Mouse (Mus musculus) lung, embryonic 14.5 days (tissue): ENCODE measurements at regions not wholly inside any gene's neighbourhood (a gene's known extent, or its start where the extent isn't known, plus 50 kb on each side); places are given as distances from the start of the nearest gene placed in this dataset.

Experiments used
- ATAC-seq: fragments of 200-750 bp; cut with Nextera tagmentation; 2 replicates; pipeline ENCODE4 v1.8.0; 2017; ENCODE audit warnings: mild to moderate bottlenecking, moderate TSS enrichment, moderate library complexity; ENCODE audit not compliant: insufficient read depth
- DNase-seq: peaks from one replicate; pipeline ENCODE4 v3.0.0-alpha.2; 2015
- H3K27ac ChIP-seq: fragments of 300-500 bp; sonication (generic); 2 replicates; pipeline ENCODE4 v1.5.1; 2014; ENCODE audit warnings: low read depth, mild to moderate bottlenecking, moderate library complexity
- H3K27me3 ChIP-seq: fragments of 300-500 bp; sonication (generic); 2 replicates; pipeline ENCODE4 v1.6.1; 2014; ENCODE audit warnings: low read length, control low read depth; ENCODE audit not compliant: insufficient read depth
- H3K36me3 ChIP-seq: fragments of 300-500 bp; sonication (generic); 2 replicates; pipeline ENCODE4 v1.6.1; 2014; ENCODE audit warnings: control low read depth; ENCODE audit not compliant: insufficient read depth
- H3K4me1 ChIP-seq: fragments of 300-500 bp; sonication (generic); 2 replicates; pipeline ENCODE4 v1.6.1; 2014; ENCODE audit warnings: antibody characterized with exemption, control low read depth; ENCODE audit not compliant: insufficient read depth
- H3K4me2 ChIP-seq: fragments of 300-500 bp; sonication (generic); 2 replicates; pipeline ENCODE4 v1.6.1; 2014; ENCODE audit warnings: mild to moderate bottlenecking
- H3K4me3 ChIP-seq: fragments of 300-500 bp; sonication (generic); 2 replicates; pipeline ENCODE4 v1.5.1; 2014; ENCODE audit warnings: low read depth, low read length
- H3K9ac ChIP-seq: fragments of 300-500 bp; sonication (generic); 2 replicates; pipeline ENCODE4 v1.6.1; 2014
- H3K9me3 ChIP-seq: fragments of 300-500 bp; sonication (generic); 2 replicates; pipeline ENCODE4 v1.6.1; 2016; ENCODE audit warnings: low read depth, low read length, control low read depth
- CTCF ChIP-seq: IDR thresholded peaks from 2 replicates; pipeline ENCODE4 v1.5.1; 2016; ENCODE audit warnings: antibody characterized with exemption, low read depth
- WGBS: fragments of 180-500 bp; shearing (Covaris S2); extraction: QIAGEN DNeasy Blood & Tissue Kit; methylation state at CpG from one replicate; pipeline ENCODE4 v1.1.7; 2014; 5-methylcytosine and 5-hydroxymethylcytosine counted together

DNA sequence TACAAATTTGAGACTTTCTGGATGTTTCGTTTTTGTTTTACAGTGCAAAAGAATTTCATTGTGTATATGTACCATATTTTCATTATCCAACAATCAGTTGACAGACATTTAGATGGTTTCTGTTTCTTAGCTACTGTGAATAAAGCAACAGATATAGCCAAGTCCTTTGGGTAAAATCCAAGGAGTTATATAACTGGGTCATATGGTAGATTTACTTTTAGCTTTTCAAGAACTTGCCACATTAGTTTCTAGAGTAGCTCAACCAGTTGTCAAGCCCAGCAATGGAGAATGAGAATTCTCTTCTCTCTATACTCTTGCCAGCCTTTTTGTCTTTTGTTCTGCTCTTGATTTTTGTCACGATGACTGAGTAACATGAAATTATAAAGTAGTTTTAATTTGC lies 111.3 kb upstream of the Asb5 start:
- Histone ChIP-seq H3K27ac (no peak overlapping the region), H3K4me3 (no peak overlapping the region), H3K36me3 (no peaks in the 10 kb centered on the region), H3K9ac (no peak overlapping the region), H3K4me2 (no peak overlapping the region), H3K4me1 (no peaks in the 10 kb centered on the region), H3K27me3 (no peaks in the 10 kb centered on the region), H3K9me3 (no peaks in the 10 kb centered on the region)
- DNase-seq = no peak
- no peak for TF ChIP-seq CTCF
- ATAC-seq = no peak
- WGBS = 81% methylated on average over 2 of the region's 2 CpGs

DNA sequence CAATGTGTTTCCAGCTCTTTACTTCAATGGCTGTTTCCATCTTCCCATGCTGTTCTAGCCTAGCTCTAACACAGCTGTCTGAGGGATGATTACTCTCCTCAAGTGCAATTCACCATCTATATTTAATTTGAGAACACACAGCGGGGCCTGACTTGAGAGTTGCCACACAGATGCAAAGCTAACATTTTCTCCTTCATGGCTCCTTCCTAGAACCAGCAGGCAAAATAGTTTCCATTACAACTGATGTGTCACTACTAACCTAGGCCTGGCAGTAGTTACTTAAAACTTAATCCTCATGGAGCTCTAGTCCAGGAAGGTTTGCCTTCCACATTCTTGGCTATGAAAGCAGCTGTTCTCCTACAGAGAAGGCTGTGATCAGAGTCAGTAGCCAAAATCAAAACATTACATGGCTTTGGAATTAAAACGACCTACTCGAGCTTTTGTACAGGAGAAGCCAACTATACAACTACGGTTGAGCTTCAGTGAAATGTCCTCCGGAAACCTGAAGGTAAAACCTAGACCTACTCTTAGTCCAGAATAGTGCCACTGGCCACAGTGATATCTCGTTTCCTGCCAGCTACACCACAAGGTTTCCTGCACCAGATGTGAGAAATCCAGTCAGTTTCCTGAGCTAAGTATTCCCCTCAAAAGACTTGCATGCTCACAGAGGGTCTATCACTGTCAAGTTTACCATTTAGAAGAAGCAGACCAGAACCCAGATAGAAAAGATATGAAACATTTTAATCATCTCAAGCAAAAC lies 108.9 kb upstream of the Asb5 start:
- H3K27me3 ChIP-seq = no peaks in the 10 kb centered on the region
- H3K9ac ChIP-seq = no peak overlapping the region
- no peaks in the 10 kb centered on the region for H3K4me1 ChIP-seq
- no peak overlapping the region for H3K4me2 ChIP-seq
- ATAC-seq (no peak), DNase-seq (no peak)
- H3K27ac ChIP-seq = no peak overlapping the region
- WGBS = 74% methylated on average over 6 of the region's 6 CpGs
- H3K36me3 ChIP-seq = no peaks in the 10 kb centered on the region
- no peak for TF ChIP-seq CTCF
- H3K9me3 ChIP-seq = no peaks in the 10 kb centered on the region
- H3K4me3 ChIP-seq = no peak overlapping the region

DNA sequence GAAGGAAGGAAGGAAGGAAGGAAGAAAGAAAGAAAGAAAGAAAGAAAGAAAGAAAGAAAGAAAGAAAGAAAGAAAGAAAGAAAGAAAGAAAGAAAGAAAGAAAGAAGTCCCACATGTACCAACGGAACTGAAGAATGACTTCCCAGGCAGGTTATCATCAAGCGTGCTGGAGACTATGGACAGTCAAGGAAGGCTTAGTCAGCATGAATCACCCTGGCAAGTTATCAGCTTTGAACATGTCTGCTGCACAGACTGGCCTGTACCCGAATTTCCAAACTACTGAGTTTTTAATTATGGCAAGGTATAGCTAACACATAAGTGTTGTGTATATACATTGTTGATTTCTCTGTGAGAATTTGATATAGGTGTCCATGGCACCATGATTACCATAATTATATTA lies 104.3 kb upstream of the Asb5 start:
- H3K4me2 ChIP-seq = no peak overlapping the region
- H3K9ac ChIP-seq = no peak overlapping the region
- TF ChIP-seq CTCF = no peak
- 80% methylated on average over 3 of the region's 3 CpGs for WGBS
- no peak for ATAC-seq
- no peak overlapping the region for H3K27ac ChIP-seq
- no peak overlapping the region for H3K4me3 ChIP-seq
- no peaks in the 10 kb centered on the region for H3K9me3 ChIP-seq
- H3K4me1 ChIP-seq = no peaks in the 10 kb centered on the region
- DNase-seq = no peak
- no peaks in the 10 kb centered on the region for H3K27me3 ChIP-seq
- H3K36me3 ChIP-seq = no peaks in the 10 kb centered on the region

DNA sequence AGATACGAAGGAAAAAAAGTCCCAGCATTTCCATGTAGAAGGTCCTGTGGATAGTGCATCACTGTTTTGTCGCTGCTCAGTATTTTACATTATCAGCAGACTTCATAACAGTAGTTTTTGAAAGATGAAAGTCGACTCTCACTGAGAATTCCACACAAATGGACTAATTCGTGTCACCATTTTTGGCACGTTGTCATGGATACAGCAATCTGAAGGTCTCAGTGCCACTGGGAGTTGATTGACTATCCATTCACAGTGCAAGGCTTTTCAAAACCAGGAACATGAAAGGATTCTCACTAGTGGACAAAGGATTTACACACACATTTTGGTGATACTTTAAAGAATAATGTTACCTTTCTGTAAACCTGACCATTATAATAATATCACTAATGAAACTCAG lies 93.7 kb upstream of the Asb5 start:
- DNase-seq (no peak), ATAC-seq (no peak)
- H3K9me3 ChIP-seq = no peaks in the 10 kb centered on the region
- no peaks in the 10 kb centered on the region for H3K27me3 ChIP-seq
- H3K4me3 ChIP-seq = no peak overlapping the region
- TF ChIP-seq CTCF = no peak
- H3K36me3 ChIP-seq = no peaks in the 10 kb centered on the region
- 74% methylated on average over 5 of the region's 5 CpGs for WGBS
- no peaks in the 10 kb centered on the region for H3K4me1 ChIP-seq
- H3K27ac ChIP-seq = no peak overlapping the region
- H3K4me2 ChIP-seq = no peak overlapping the region
- no peak overlapping the region for H3K9ac ChIP-seq

DNA sequence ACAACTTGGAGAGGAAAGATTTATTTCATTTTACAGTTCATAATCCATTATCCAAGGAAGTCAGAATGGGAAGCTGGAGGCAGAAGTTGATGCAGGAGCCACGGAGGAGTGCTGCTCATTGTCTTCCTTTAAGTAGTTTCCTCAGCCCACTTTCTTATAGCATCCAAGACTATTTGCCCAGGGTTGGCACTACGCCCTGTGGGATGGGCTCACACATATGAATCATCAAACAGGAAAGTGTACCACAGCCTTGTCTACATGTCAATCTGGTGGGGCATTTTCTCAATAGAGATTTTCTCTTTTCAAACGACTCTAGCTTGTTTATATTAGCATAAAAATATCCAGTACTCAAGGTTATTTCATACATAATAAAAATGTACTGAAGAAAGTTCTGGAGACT lies 88.2 kb upstream of the Asb5 start:
- H3K9ac ChIP-seq = no peak overlapping the region
- ATAC-seq (no peak), DNase-seq (peak; percentile 18)
- TF ChIP-seq CTCF = no peak
- no peaks in the 10 kb centered on the region for H3K36me3 ChIP-seq
- H3K9me3 ChIP-seq = no peaks in the 10 kb centered on the region
- H3K4me3 ChIP-seq = no peak overlapping the region
- H3K27me3 ChIP-seq = no peaks in the 10 kb centered on the region
- 56% methylated on average over 3 of the region's 3 CpGs for WGBS
- H3K4me2 ChIP-seq = no peak overlapping the region
- no peaks in the 10 kb centered on the region for H3K4me1 ChIP-seq
- H3K27ac ChIP-seq = no peak overlapping the region

DNA sequence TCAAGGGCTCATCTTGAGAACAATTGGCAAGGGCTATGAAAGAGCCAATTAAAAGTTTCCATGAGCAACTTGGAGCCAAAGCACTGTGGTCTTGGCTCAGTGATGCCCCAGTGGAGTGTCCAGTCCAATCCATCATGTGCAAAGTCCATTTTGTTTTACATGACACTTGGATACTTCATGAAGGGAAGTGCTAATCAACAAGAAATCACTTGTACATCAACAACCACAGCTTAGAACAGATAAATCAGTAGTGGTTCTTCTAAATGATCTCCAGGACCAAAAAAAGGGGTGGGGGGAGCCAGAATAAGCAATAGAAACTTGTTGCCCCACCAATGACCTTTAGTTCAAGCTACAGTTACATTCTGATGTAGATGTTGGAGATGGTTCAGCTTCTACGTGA lies 87.0 kb upstream of the Asb5 start:
- DNase-seq (no peak), ATAC-seq (no peak)
- Histone ChIP-seq H3K36me3 (no peaks in the 10 kb centered on the region), H3K4me3 (no peak overlapping the region), H3K9ac (no peak overlapping the region), H3K9me3 (no peaks in the 10 kb centered on the region), H3K27ac (no peak overlapping the region), H3K4me2 (no peak overlapping the region), H3K4me1 (no peaks in the 10 kb centered on the region), H3K27me3 (no peaks in the 10 kb centered on the region)
- TF ChIP-seq CTCF = no peak
- 76% methylated on average over 1 of the region's 1 CpGs for WGBS

DNA sequence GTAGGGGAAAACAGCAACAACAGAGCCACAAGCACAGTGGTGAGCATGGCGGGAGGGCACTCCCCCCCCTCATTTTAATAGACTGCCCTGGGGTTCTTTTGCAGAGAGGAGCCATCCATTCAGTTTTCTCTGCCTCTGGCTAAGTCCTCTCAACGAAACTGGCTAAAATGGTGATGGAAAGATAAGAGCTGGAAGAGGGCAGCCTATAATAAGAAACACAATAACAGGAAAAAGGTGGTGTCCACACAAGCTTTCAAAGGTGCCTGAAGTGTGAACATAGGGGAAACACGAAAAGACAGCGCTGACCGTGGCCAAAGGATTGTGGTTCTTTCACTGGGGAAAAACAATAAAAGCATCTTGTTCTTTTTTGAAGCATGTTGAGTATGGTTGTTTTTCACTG lies 83.0 kb upstream of the Asb5 start:
- Histone ChIP-seq H3K4me3 (no peak overlapping the region), H3K4me2 (no peak overlapping the region), H3K27ac (no peak overlapping the region), H3K9ac (no peak overlapping the region), H3K36me3 (no peaks in the 10 kb centered on the region), H3K9me3 (no peaks in the 10 kb centered on the region), H3K27me3 (no peaks in the 10 kb centered on the region), H3K4me1 (no peaks in the 10 kb centered on the region)
- no peak for TF ChIP-seq CTCF
- DNase-seq = peak; percentile 15
- ATAC-seq = no peak
- 31% methylated on average over 5 of the region's 5 CpGs for WGBS

DNA sequence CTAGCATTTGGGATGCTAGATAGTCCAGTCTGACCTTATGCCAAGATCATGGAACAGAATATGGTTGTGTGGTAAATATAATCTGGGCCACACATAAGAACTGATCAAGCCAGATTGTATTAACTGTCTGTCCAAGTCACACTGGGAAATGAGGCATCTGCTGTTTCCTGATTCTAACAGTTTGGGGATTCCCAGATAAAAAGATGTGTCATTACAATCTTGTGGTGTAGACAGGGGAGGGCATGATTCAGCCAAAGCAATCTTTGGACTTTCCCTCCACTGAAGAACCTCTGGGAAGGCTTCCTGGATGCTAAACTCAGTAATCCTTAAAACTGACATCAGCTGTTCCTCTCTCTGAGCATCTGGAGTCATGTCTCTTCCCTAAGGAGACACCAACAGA lies 79.6 kb upstream of the Asb5 start:
- no peaks in the 10 kb centered on the region for H3K9me3 ChIP-seq
- H3K27me3 ChIP-seq = no peaks in the 10 kb centered on the region
- ATAC-seq (no peak), DNase-seq (no peak)
- TF ChIP-seq CTCF = no peak
- H3K4me1 ChIP-seq = no peaks in the 10 kb centered on the region
- no peak overlapping the region for H3K9ac ChIP-seq
- no peak overlapping the region for H3K4me3 ChIP-seq
- no peak overlapping the region for H3K4me2 ChIP-seq
- no peak overlapping the region for H3K27ac ChIP-seq
- H3K36me3 ChIP-seq = no peaks in the 10 kb centered on the region
